Comparison of ENCODE assay signal across 11 mouse cellular contexts in genomic region chr16:52094735-52095459, GRCm38 (mm10).
DNase-seq lines count a peak whose midpoint lies in the region; ATAC-seq and TF ChIP-seq lines count a peak whose summit lies in the region.
"Had no signal": no experiment of that assay in that cellular context is flagged by ENCODE, and none has a peak within 500 bp of the region (broad histone marks: within the 10 kb centered on the region; RNA-seq: fewer than 3 reads in every experiment).

No protein-coding gene starts in this region.

- H3K27ac ChIP-seq in gastrocnemius, adult 2 months = peak overlapping the region; percentile 83
- peak overlapping the region; percentile 84 for H3K27ac ChIP-seq in stomach, postnatal 0 days (replicated peaks)
- H3K27ac ChIP-seq in forebrain, embryonic 11.5 days (ENCODE audit: low read depth, low read length) = no peak overlapping the region
- H3K27ac ChIP-seq: embryonic facial prominence, embryonic 12.5 days; midbrain, embryonic 12.5 days had no signal

- no peaks in the 10 kb centered on the region for H3K36me3 ChIP-seq in stomach, postnatal 0 days (ENCODE audit: control insufficient read depth, insufficient read depth, low read length)
- no peaks in the 10 kb centered on the region for H3K36me3 ChIP-seq in forebrain, embryonic 11.5 days (ENCODE audit: control insufficient read depth, insufficient read depth, low read length)
- H3K36me3 ChIP-seq: embryonic facial prominence, embryonic 12.5 days; midbrain, embryonic 12.5 days had no signal

- H3K9me3 ChIP-seq in stomach, postnatal 0 days (ENCODE audit: control insufficient read depth, low read length) = no peaks in the 10 kb centered on the region
- no peaks in the 10 kb centered on the region for H3K9me3 ChIP-seq in forebrain, embryonic 11.5 days (ENCODE audit: control insufficient read depth, low read length)
- H3K9me3 ChIP-seq: embryonic facial prominence, embryonic 12.5 days; midbrain, embryonic 12.5 days had no signal

- intact Hi-C loops in gastrocnemius, adult 2 months (cut with DNase I) = no loop called here
- intact Hi-C loops in heart, postnatal 25 days (cut with DNase I) = no loop called here

- H3K4me3 ChIP-seq in gastrocnemius, adult 2 months = no peak overlapping the region
- H3K4me3 ChIP-seq in stomach, postnatal 0 days (ENCODE audit: low read depth, low read length) = no peak overlapping the region
- H3K4me3 ChIP-seq in forebrain, embryonic 11.5 days (ENCODE audit: low read depth, low read length) = no peak overlapping the region
- H3K4me3 ChIP-seq: embryonic facial prominence, embryonic 12.5 days; midbrain, embryonic 12.5 days had no signal

- H3K27me3 ChIP-seq in stomach, postnatal 0 days (ENCODE audit: control insufficient read depth, insufficient read depth, low read length) = no peaks in the 10 kb centered on the region
- H3K27me3 ChIP-seq in forebrain, embryonic 11.5 days (ENCODE audit: control insufficient read depth, insufficient read depth, low read length) = no peaks in the 10 kb centered on the region
- H3K27me3 ChIP-seq: embryonic facial prominence, embryonic 12.5 days; midbrain, embryonic 12.5 days; Patski had no signal

- no peak overlapping the region; the same call in 1 of the 2 replicates for H3K4me2 ChIP-seq in stomach, postnatal 0 days (replicated peaks; ENCODE audit: low read depth)
- no peak overlapping the region for H3K4me2 ChIP-seq in forebrain, embryonic 11.5 days (ENCODE audit: low read depth, low read length, severe bottlenecking)
- H3K4me2 ChIP-seq: embryonic facial prominence, embryonic 12.5 days; midbrain, embryonic 12.5 days had no signal

- WGBS in stomach, postnatal 0 days = 73% methylated on average over 10 of the region's 10 CpGs
- 94% methylated on average over 10 of the region's 10 CpGs for WGBS in forebrain, embryonic 11.5 days

- peak; percentile 75 for DNase-seq in ovary, adult 18-20 months (ENCODE audit: low spot score)
- DNase-seq in ovary, postnatal 14 days (ENCODE audit: low spot score) = no peak
- peak; percentile 82 for DNase-seq in gastrocnemius, adult 2 months
- peak; percentile 79 for DNase-seq in heart, postnatal 25 days (ENCODE audit: low spot score)
- no peak for DNase-seq in stomach, postnatal 0 days (ENCODE audit: low spot score)
- no peak for DNase-seq in forebrain, embryonic 11.5 days (ENCODE audit: low spot score)
- DNase-seq in neural tube, embryonic 10.5 days (ENCODE audit: extremely low spot score, low spot score) = no peak

- peak; percentile 98 for TF ChIP-seq EP300 in stomach, postnatal 0 days (optimal IDR thresholded peaks at IDR 0.05)

- no peak overlapping the region for H3K9ac ChIP-seq in stomach, postnatal 0 days (ENCODE audit: low read length)
- no peak overlapping the region for H3K9ac ChIP-seq in forebrain, embryonic 11.5 days (ENCODE audit: low read length)
- H3K9ac ChIP-seq: embryonic facial prominence, embryonic 12.5 days; midbrain, embryonic 12.5 days had no signal

- peak; percentile 87 for ATAC-seq in stomach, postnatal 0 days (ENCODE audit: low FRiP score, low TSS enrichment)
- ATAC-seq in forebrain, embryonic 11.5 days (replicated peaks; ENCODE audit: low FRiP score) = no peak
- ATAC-seq in cerebellum, adult (ENCODE audit: insufficient number of reproducible peaks, low FRiP score, low TSS enrichment) = no peak

- TF ChIP-seq CTCF in gastrocnemius, adult 2 months (IDR thresholded peaks at IDR 0.05) = no peak
- no peak for TF ChIP-seq CTCF in stomach, postnatal 0 days (IDR thresholded peaks at IDR 0.05; ENCODE audit: low read depth)

- peaks cover 15% of the 10 kb centered on the region for H3K4me1 ChIP-seq in stomach, postnatal 0 days (replicated peaks; ENCODE audit: control insufficient read depth, insufficient read depth)
- no peaks in the 10 kb centered on the region for H3K4me1 ChIP-seq in forebrain, embryonic 11.5 days (replicated peaks; ENCODE audit: control insufficient read depth, insufficient read depth, low read length)

Comparison
In these comparisons a context has a peak if more than half of its experiments do, and no peak if none do; other contexts are left out.
1. DNase-seq: peak in ovary, adult 18-20 months (single experiment), gastrocnemius, adult 2 months (single experiment) and heart, postnatal 25 days (single experiment); none in ovary, postnatal 14 days (single experiment), stomach, postnatal 0 days (single experiment), forebrain, embryonic 11.5 days (single experiment) and neural tube, embryonic 10.5 days (single experiment).